Mouse (Mus musculus) E14TG2a.4 (cell line): ENCODE data around the gene Serping1.
"Not testable (repeated sequence)": the region's sequence is repeated elsewhere in the genome, so short reads cannot be mapped to it uniquely, and the experiment has no call there.

Experiments used
- H3K27me3 ChIP-seq: 2 replicates; pipeline ENCODE4 v1.6.1; 2014; ENCODE audit warnings: low read length, control low read depth; ENCODE audit not compliant: insufficient read depth
- H3K36me3 ChIP-seq: 2 replicates; pipeline ENCODE4 v1.6.1; 2014; ENCODE audit warnings: low read length, control low read depth; ENCODE audit not compliant: insufficient read depth
- H3K4me1 ChIP-seq: replicated peaks from 2 replicates; pipeline ENCODE4 v1.6.1; 2014; ENCODE audit warnings: low read depth, low read length, control low read depth
- H3K4me3 ChIP-seq: replicated peaks from 2 replicates; pipeline ENCODE4 v1.5.1; 2014; ENCODE audit warnings: mild to moderate bottlenecking, low read length
- H3K9me3 ChIP-seq: 2 replicates; pipeline ENCODE4 v1.6.1; 2014; ENCODE audit warnings: low read length, control low read depth
- CTCF ChIP-seq: conservative IDR thresholded peaks from 2 replicates; pipeline ENCODE4 v1.5.1; 2014; ENCODE audit warnings: low read length
- NANOG ChIP-seq: IDR thresholded peaks from 2 replicates; pipeline ENCODE4 v1.6.1; 2014; ENCODE audit warnings: borderline replicate concordance, low read length, mixed read lengths
- POU5F1 ChIP-seq: IDR thresholded peaks from 2 replicates; pipeline ENCODE4 v1.6.1; 2014; ENCODE audit warnings: low read length, borderline replicate concordance

Serping1 gene

DNA sequence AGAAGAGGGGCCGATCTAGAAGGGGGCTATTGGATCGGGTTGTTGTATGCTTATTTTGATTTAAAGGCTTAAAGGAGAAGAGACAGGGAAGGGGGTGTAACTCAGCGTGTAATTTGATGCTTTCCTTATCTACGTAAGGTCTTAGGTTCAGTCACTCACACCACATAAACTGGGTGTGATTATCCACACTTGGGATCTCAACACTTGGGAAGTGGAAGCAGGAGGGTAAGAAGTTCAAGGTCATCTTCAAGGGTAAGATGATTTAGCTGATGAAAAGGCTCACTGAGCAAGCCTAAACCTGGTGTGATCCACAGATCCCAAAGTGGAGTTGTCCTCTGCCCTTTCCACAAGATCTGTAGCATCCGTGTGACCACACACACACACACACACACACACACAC, 31.3 kb upstream of the Serping1 start:
- no peak overlapping the region for H3K4me3 ChIP-seq

DNA sequence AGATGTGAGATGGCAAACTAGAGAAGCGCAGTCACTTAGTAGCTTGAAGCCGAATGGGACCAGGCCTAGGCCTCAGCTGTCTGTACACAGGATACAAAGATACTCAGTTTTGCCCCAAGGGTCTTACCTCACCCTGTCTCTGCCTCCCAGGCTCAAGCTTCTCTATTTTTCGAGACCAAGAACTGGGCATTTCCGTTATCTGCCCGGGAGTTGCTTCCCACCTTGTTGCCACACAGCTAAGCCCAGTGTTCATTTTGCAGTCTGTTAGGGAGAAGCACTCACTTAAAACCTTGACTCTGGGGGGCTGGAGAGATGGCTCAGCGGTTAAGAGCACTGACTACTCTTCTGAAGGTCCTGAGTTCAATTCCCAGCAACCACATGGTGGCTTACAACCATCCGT, 28.7 kb upstream of the Serping1 start:
- Histone ChIP-seq H3K4me1 (peaks cover 20% of the 10 kb centered on the region), H3K27me3 (peaks cover 27% of the 10 kb centered on the region), H3K9me3 (peaks cover 12% of the 10 kb centered on the region), H3K4me3 (no peak overlapping the region), H3K36me3 (no peaks in the 10 kb centered on the region)
- TF ChIP-seq NANOG (no peak), POU5F1 (no peak), CTCF (no peak)

More for the DNA sequence above, 31.3 kb upstream of the Serping1 start:
- peaks cover 4% of the 10 kb centered on the region; the same call in 1 of the 2 replicates for H3K36me3 ChIP-seq
- TF ChIP-seq POU5F1 (no peak), CTCF (no peak), NANOG (no peak)
- peaks cover 34% of the 10 kb centered on the region for H3K9me3 ChIP-seq
- peaks cover 13% of the 10 kb centered on the region for H3K27me3 ChIP-seq
- H3K4me1 ChIP-seq: peaks cover 16% of the 10 kb centered on the region

DNA sequence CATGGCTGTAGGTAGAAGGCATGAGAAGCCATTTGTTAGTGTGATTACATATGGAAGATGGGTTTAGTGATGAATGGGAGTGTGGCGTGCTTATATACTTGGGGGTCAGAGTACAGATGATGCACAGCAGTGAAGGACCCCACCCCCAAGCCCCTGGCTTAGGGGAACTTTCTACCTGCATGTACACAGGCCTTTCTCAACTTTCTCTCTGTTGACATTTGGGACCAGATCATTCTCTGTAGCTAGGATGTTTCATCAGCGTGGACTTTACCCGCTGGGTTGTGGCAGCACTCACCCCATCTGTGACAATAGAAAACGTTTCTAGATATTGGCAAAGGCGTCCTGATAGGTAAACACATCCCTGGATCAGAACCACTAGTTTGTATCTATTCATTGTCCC, 26.0 kb upstream of the Serping1 start:
- H3K27me3 ChIP-seq: peaks cover 35% of the 10 kb centered on the region
- not testable (repeated sequence) for H3K4me3 ChIP-seq, H3K9me3 ChIP-seq

DNA sequence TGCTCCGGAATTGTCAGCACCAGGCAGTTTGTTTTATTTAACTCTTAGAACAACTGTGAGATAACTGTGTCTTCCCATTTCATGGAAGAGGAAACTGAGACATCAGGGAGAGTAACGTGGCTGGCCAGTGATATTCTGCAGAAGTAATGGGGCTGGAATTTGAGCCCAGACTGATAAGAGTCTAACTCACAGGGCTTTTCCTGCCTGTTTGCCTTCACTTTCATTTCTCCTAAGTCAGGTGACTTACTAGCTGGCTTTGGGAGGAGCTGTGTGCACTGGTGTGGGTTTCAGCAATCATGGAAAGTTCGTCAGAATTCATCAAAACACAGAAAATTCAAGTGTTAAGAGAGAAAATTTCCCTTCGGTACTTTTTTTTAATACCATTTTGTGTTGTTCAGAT, 25.1 kb upstream of the Serping1 start:
- Histone ChIP-seq H3K27me3 (peaks cover 35% of the 10 kb centered on the region), H3K4me3 (no peak overlapping the region), H3K4me1 (peaks cover 21% of the 10 kb centered on the region), H3K36me3 (no peaks in the 10 kb centered on the region), H3K9me3 (peaks cover 7% of the 10 kb centered on the region)
- TF ChIP-seq NANOG (no peak), CTCF (no peak), POU5F1 (no peak)

More for the DNA sequence above, 26.0 kb upstream of the Serping1 start:
- not testable (repeated sequence) for H3K36me3 ChIP-seq
- H3K4me1 ChIP-seq: peaks cover 26% of the 10 kb centered on the region

DNA sequence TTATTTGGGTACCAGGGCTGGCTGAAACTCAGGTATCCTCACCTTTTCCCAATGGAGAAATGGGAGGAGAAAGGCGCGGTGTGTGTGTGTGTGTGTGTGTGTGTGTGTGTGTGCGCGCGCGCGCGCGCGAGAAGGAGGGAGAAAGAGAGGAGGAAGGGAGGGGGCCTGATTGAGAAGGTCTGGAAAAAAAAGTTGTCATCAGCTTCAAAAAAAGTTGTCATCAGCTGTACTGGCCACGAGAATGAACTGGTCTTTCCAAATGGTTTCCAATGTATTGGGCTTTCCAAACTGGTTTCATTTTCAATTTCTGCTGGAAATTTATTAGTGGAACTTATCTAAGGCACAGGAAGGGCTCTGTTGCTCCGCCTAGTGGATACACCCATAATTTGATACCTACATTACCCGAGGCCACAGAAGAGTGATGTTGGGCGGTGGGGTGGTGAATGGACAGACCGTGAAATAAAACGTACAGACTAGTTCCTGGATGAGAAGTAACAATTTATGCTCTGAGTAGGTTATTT, 23.9 kb upstream of the Serping1 start:
- Histone ChIP-seq H3K4me1 (peaks cover 21% of the 10 kb centered on the region), H3K27me3 (peaks cover 35% of the 10 kb centered on the region), H3K36me3 (no peaks in the 10 kb centered on the region), H3K9me3 (peaks cover 19% of the 10 kb centered on the region), H3K4me3 (peak overlapping the region; percentile 80)
- TF ChIP-seq CTCF (peak; percentile 58), POU5F1 (no peak), NANOG (no peak)

DNA sequence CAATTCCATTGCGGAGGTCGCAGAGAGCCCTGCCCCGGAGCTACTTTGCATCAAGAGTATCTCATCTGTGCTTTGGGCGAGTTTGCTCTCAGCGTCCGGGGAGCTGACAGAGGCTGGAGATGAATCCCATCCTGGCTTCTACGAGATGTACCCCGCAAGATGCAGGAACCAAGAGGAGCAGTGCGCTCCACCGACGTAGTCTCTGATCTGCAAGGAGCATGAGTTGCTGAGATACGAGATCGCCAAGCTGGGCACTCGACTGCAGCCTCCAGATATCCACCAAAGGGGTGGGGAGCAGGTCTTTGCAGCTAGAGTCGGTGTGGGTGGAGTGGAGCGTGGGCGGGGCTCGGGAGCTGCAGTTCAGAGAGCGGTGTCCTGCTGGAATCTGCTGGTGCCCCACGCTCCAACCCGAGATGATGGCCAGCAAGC, 23.3 kb upstream of the Serping1 start, which contains the start of gene Ube2l6:
Gene Ube2l6 (plus strand): TSS at position 336 of the 429 bp plus-strand sequence.
- Histone ChIP-seq H3K9me3 (peaks cover 25% of the 10 kb centered on the region), H3K4me3 (peak within 1 kb of the TSS; percentile 80), H3K27me3 (peaks cover 35% of the 10 kb centered on the region), H3K36me3 (no peaks in the 10 kb centered on the region), H3K4me1 (peaks cover 21% of the 10 kb centered on the region)
- no peak for TF ChIP-seq POU5F1
- no peak for TF ChIP-seq CTCF
- TF ChIP-seq NANOG: no peak

DNA sequence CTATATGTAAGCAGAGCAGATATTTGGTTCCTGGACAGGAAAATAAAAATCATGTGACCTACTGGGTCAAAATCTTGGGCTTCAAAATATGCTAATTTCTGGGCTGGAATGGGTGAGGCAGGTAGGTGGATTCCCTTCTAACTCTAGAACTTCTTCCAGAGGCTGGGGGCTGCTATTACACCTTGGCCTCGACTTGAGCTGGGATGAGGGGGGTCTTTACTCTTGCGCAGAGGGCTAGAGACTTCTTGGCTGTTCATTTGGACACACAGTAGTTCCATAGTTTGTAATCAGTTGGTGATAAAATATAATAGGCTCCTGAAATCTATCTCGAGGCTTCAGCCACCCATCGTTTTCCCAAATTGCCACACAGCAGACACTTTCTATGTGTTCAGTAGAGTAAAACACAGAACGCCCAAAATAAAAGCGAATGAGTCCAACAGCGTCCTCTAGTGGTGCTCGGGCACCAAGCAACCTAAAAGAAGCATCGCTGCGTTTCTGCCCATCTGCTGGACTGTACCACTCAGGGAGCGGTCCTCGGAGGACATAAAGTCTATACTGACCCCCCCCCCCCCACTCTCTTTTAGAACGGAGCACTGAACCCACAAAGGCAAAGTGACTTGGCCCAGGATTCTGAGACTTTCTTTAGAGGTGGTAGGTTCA, 22.7 kb upstream of the Serping1 start:
- H3K4me3 ChIP-seq: peak overlapping the region; percentile 80

DNA sequence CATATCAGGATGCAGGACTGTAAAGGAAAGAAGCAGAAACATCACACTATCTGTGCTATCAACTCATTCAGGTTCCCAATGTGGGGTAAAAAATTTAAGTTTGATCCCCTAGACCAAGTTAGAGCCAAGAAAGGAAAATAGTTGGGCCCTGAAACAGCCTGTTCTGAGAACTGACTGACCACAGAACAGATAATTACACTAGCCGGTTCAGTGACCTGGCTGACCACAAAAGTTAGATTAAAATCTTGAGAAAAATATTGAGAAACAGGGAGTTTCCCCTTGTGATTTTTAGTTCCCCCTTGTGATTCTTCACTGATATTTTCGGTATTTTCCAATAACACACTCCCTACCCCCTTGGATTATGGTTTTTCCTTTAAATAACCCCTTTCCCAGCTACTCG, 18.6 kb upstream of the Serping1 start:
- peaks cover 27% of the 10 kb centered on the region for H3K9me3 ChIP-seq
- H3K4me3 ChIP-seq: no peak overlapping the region
- H3K27me3 ChIP-seq: peaks cover 14% of the 10 kb centered on the region
- no peaks in the 10 kb centered on the region for H3K36me3 ChIP-seq
- peaks cover 23% of the 10 kb centered on the region for H3K4me1 ChIP-seq
- TF ChIP-seq CTCF (no peak), POU5F1 (no peak), NANOG (no peak)

More for the DNA sequence above, 22.7 kb upstream of the Serping1 start:
- Histone ChIP-seq H3K36me3 (no peaks in the 10 kb centered on the region), H3K9me3 (peaks cover 27% of the 10 kb centered on the region), H3K4me1 (peaks cover 21% of the 10 kb centered on the region), H3K27me3 (peaks cover 35% of the 10 kb centered on the region)
- TF ChIP-seq POU5F1 (no peak), CTCF (peak; percentile 98)

DNA sequence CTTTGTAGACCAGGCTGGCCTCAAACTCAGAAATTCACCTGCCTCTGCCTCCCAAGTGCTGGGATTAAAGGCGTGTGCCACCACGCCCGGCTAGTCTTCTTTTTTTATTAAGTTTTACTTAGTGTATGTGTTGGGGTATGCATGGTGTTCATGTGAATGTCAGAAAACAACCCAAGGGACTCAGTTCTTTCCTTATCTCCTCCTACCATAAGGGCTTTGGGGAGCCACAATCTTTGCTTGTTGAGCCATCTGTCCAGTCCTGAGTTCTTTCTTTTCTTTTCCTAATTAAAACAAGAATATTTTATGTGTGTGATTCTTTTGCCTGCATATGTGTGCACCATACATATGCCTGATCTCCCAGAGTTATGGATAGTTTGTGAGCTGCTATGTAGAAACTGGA, 17.9 kb upstream of the Serping1 start:
- Histone ChIP-seq H3K9me3 (peaks cover 27% of the 10 kb centered on the region), H3K36me3 (no peaks in the 10 kb centered on the region), H3K4me3 (no peak overlapping the region), H3K4me1 (peaks cover 16% of the 10 kb centered on the region), H3K27me3 (peaks cover 7% of the 10 kb centered on the region; the same call in 1 of the 2 replicates)
- TF ChIP-seq NANOG (no peak), POU5F1 (no peak), CTCF (no peak)
